Mouse (Mus musculus) Patski (cell line): Measurements from ENCODE around the gene Gm29110. TPM values are rescaled to one million over a fixed set of nuclear protein-coding genes. Genes with fewer than 3 reads are reported as not detected.
"Not testable (repeated sequence)": the region's sequence is repeated elsewhere in the genome, so short reads cannot be mapped to it uniquely, and the experiment has no call there.

Source experiments
- ATAC-seq: fragments of 100-300 bp; one replicate; pipeline ENCODE4 v1.8.0; 2021
- CTCF ChIA-PET: fragments of 350-600 bp; sonication (Branson Sonifier 250); formaldehyde crosslinking; loops from one replicate; lab custom pipeline; 2022; ENCODE audit warnings: inconsistent platforms; lab: Charles Lee
- POLR2A ChIA-PET: fragments of 350-600 bp; sonication (Branson Sonifier 250); formaldehyde crosslinking; loops from one replicate; lab custom pipeline; 2022; ENCODE audit warnings: antibody characterized with exemption, inconsistent platforms; lab: Charles Lee
- DNase-seq: peaks from one replicate; pipeline ENCODE4 v3.0.0-alpha.2; 2011; ENCODE audit warnings: low read depth, low spot score
- H3K27me3 ChIP-seq: fragments of 371-371 bp; one replicate; pipeline ENCODE4 v1.5.1; 2021
- in situ Hi-C: fragments of 300-500 bp; cut with MboI; formaldehyde crosslinking; loops from 3 replicates; pipeline ENCODE4 v1.11.1; 2018; ENCODE audit warnings: low pct_unique_long_range_greater_than_20kb, mixed read lengths
- polyA plus RNA-seq: library from polyadenylated mRNA; unstranded; gene quantifications from one replicate; pipeline ENCODE4 v1.2.3, GENCODE M21; 2021

Gm29110 gene
- polyA plus RNA-seq, result not detected

GRCm38 (mm10) chrY:74470231-74470630 is at the start of gene Gm29110:
Gene Gm29110 (plus strand): TSS chrY:74470531.
- POLR2A ChIA-PET, DNase-seq, in situ Hi-C loops, CTCF ChIA-PET, H3K27me3 ChIP-seq, ATAC-seq: not testable (repeated sequence)

Other genes with a start within 250 kb of the Gm29110 start
- not detected for gene Gm21913, start 153.4 kb downstream of the Gm29110 start, polyA plus RNA-seq